Mouse (Mus musculus) thymus, postnatal 10 days (tissue): ENCODE results near the gene Col16a1.

Source experiments
- DNase-seq, 2 experiments: peaks; one replicate each; pipeline ENCODE4 v3.0.0; 2021; ENCODE audit warnings: low spot score in 2 of 2

Gene Col16a1

GRCm38 (mm10) chr4:130084331-130084945 lies 36.8 kb downstream of the Col16a1 start:
- no peak for DNase-seq

- DNase-seq = no peak
Measured at GRCm38 (mm10) chr4:130085246-130085820, 37.7 kb downstream of the Col16a1 start.

- DNase-seq = peak; percentile 57 to 89
Measured at GRCm38 (mm10) chr4:130087293-130087692, 39.7 kb downstream of the Col16a1 start.

- DNase-seq = no peak
Measured at GRCm38 (mm10) chr4:130095137-130095536, 47.5 kb downstream of the Col16a1 start.

GRCm38 (mm10) chr4:130101183-130101582 lies 53.5 kb downstream of the Col16a1 start:
- DNase-seq = no peak

- no peak for DNase-seq
Measured at GRCm38 (mm10) chr4:130102111-130102651, 54.5 kb downstream of the Col16a1 start, which contains the start of gene Pef1. Gene Pef1 (plus strand): TSS chr4:130102558.

- DNase-seq = no peak
Measured at GRCm38 (mm10) chr4:130103632-130104031, 56.0 kb downstream of the Col16a1 start.

GRCm38 (mm10) chr4:130104584-130104983 lies 56.9 kb downstream of the Col16a1 start:
- DNase-seq = no peak

- no peak for DNase-seq
Measured at GRCm38 (mm10) chr4:130107065-130107443, 59.4 kb downstream of the Col16a1 start.

- peak; percentile 98 to 100 for DNase-seq
Measured at GRCm38 (mm10) chr4:130107444-130108131, 59.9 kb downstream of the Col16a1 start.

- DNase-seq = no peak
Measured at GRCm38 (mm10) chr4:130108929-130109328, 61.3 kb downstream of the Col16a1 start.

- no peak for DNase-seq
Measured at GRCm38 (mm10) chr4:130109666-130110065, 62.0 kb downstream of the Col16a1 start.

- no peak for DNase-seq
Measured at GRCm38 (mm10) chr4:130110091-130110490, 62.5 kb downstream of the Col16a1 start.

- no peak for DNase-seq
Measured at GRCm38 (mm10) chr4:130112299-130112698, 64.7 kb downstream of the Col16a1 start.

- no peak for DNase-seq
Measured at GRCm38 (mm10) chr4:130112732-130113131, 65.1 kb downstream of the Col16a1 start.

- no peak for DNase-seq
Measured at GRCm38 (mm10) chr4:130120752-130121151, 73.1 kb downstream of the Col16a1 start.

- no peak for DNase-seq
Measured at GRCm38 (mm10) chr4:130121560-130121959, 73.9 kb downstream of the Col16a1 start.

GRCm38 (mm10) chr4:130123020-130123419 lies 75.4 kb downstream of the Col16a1 start:
- DNase-seq = no peak

- no peak for DNase-seq
Measured at GRCm38 (mm10) chr4:130124110-130124509, 76.5 kb downstream of the Col16a1 start.

GRCm38 (mm10) chr4:130125164-130125563 lies 77.5 kb downstream of the Col16a1 start:
- no peak for DNase-seq

GRCm38 (mm10) chr4:130125935-130126334 lies 78.3 kb downstream of the Col16a1 start:
- no peak for DNase-seq

GRCm38 (mm10) chr4:130128907-130129306 lies 81.3 kb downstream of the Col16a1 start:
- DNase-seq = no peak

- no peak for DNase-seq
Measured at GRCm38 (mm10) chr4:130130082-130130481, 82.4 kb downstream of the Col16a1 start.
